Mouse (Mus musculus) heart, postnatal 10 days (tissue): ENCODE data around the gene Tmem231. TPM values are rescaled to one million over a fixed set of nuclear protein-coding genes. Genes with fewer than 3 reads are reported as not detected.

Experiments
- DNase-seq, 2 experiments: peaks; one replicate each; pipeline ENCODE4 v3.0.0; 2021
- intact Hi-C: fragments of 180-260 bp; cut with DNase I; formaldehyde crosslinking; loops from one replicate; pipeline ENCODE4 v1.15.1; 2025
- total RNA-seq, 2 experiments: library from RNA; stranded (reverse); gene quantifications; 2 replicates each; pipeline ENCODE4 v1.2.3; 2021

Gene Tmem231
- total RNA-seq: 1 to 10 TPM; 1.5 to 2.3 TPM

DNA sequence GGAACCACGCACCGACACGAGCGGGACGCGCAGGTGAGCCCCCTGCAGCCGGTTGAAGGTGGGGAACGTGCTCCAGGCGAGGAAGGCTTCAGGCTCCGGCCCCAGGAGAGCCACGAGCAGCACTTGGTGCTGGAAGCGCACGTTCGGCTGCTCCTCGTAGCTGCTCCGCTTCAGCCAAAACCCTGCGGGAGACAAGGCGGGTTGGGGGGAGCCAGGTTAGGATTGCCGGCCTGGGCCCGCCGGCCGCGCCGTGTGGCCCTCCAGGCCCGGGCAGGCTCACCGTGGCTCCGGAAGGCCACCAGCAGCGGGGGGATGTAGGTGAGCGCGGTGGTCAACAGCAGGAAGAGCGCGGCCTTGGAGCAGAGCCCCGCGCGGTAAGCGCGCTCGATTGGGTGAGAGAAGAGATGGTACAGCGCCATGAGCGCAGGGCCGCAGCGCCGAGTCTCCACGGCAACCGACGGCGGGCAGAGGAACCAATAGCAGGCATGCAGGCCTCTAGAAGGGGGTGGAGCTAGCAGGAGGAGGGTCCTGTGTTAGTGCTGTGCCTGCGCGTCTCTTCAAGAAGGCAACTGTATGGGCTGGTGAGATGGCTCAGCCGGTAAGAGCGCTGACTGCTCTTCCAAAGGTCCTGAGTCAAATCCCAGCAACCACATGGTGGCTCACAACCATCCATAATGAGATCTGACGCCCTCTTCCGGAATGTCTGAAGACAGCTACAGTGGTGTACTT lies at the start of gene Tmem231:
Gene Tmem231, minus strand, starts transcription at position 534 of the 729 bp plus-strand sequence.
- intact Hi-C loops: loop anchor here (5.0 kb wide), 1 partner anchor 54 kb away; no protein-coding TSS in a partner anchor

DNA sequence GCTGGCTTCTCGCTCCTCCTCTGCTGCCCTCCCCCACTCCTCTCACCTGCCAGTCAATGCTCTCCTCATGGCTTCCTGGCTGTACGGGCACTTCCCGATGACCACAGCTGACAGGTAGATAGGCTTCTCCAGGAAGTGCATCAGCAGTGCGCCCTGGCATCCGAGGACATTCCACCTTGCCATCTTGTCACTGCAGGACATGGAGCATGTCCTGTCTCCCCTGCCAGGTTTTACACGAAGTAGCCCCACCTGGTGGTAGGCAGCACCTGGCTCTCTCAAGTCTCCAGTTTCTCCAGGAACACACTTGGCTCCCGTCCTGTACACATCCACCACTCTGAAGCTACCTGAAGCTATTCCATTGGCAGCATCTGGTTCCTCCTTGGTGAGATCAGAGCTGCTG lies 48.4 kb upstream of the Tmem231 start:
- intact Hi-C loops: no loop called here
- no peak for DNase-seq

More for the DNA sequence above, at the start of gene Tmem231:
- DNase-seq: peak; percentile 90 to 92

DNA sequence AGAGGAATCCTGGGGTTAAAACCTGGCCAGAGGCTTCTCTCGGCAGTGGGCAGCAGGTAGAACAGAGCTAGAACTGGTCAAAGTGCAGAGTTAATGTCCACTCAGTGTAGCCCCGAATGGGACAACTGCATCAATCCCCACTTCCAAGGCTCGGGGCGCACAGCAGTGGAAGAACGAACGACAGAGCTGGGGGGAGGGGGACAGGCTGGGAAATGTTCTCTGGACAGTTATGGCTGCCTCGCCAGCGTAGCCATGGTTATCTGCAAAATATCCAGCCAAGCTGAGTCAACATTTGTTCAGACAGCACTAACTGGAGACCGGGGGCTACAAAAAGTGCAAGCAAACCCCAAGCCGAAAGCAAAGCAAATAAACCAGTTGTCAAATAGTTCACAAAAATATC lies 44.5 kb upstream of the Tmem231 start:
- DNase-seq: peak in 1 of 2 experiments; percentile 42
- intact Hi-C loops: no loop called here

DNA sequence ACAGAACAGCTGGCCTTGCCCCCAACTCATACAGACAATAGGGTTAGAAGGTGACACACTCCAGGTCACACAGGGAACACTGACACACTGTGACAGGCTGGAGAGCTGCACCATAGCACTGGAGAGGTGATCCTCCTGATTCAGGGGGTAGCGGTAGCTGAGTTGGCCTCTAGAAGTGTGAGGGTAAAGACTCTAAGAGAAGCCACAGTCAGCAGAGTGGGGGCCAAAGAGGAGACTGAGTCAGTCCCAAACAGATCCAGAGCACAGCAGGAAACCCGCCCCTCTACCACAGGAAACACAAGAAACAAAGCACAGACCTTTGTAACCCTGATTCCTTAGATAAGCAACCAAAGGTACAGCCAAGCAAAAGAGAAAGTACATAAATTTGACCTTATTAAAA lies 42.6 kb upstream of the Tmem231 start:
- intact Hi-C loops: no loop called here

DNA sequence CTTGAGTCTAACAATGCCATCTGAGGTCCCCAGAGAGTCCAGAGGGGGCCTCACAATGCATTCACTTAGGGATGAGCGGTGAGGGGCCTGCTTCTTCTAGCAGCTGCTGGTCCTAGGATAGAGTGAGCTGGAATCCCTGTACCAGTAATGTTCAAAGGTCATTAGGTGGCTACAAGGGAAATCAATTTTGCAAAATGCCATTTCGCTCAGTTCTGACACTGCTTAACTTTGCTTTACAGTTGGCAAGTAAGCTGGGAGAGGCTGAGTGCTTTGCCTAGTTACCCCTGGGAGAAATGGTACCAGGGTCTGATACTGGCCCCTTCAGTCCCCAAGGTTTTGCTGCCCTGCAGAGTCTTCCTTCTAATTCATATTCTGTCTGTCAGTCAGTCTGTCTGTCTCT lies 42.0 kb upstream of the Tmem231 start:
- DNase-seq: no peak
- intact Hi-C loops: no loop called here

More for the DNA sequence above, 42.6 kb upstream of the Tmem231 start:
- DNase-seq: no peak

DNA sequence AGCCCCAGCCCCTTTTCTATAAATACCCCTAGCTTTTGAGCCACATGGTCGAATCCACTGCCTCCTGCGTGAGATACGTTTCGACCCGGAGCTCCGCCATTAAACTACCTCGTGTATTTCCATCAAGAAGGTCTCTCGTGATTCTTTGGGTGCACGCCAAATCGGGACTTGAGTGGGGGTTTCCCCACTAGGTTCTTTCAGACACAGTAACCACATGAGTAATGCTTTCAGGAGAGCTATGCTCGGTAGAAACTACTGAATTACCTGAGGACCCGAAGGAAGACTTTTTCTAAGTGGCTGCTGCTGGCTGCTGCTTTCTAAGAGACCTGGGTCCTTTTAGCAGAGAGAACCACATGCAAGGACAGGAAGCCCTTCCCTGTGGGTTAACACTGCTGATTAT lies 40.5 kb upstream of the Tmem231 start:
- intact Hi-C loops: no loop called here
- DNase-seq: no peak

DNA sequence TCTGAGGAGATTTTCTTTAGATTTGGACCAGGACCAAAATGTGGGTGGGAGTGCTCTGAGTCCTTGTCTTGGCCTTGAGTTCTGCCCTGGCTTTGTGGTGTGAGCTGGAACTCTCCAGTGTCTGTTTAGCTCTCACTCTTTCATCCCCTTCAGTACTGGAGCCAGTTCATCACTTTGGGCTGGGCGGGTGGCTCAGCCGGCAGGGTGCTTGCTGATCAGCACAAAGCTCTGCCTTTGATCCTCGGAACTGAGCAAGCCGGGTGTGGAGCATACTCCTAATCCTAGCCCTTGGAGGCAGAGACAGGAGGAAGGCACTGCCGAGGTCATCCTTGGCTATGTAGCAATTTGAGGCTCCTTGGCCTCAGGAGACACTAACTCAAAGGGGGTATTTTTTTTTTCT lies 35.3 kb upstream of the Tmem231 start:
- DNase-seq: no peak
- intact Hi-C loops: no loop called here

DNA sequence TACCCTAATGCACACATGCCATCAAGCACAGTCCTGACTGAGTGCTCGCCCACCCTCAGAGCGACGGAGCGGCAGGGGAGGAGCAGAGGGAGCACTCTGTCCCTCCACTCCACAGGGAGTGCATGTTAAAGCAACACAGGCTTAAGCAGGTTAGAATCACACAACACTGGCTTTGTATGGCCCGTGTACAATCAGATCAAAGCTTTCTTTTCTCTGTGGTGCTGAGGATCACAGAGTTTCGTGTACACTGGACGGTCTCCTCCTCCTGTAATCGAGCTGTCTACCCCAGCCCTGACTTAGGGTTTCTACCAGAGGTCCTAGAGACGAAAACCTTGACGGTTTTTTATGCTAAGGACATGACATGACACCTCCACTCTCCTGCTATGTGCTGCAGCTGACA lies 34.9 kb upstream of the Tmem231 start:
- no peak for DNase-seq
- intact Hi-C loops: no loop called here

DNA sequence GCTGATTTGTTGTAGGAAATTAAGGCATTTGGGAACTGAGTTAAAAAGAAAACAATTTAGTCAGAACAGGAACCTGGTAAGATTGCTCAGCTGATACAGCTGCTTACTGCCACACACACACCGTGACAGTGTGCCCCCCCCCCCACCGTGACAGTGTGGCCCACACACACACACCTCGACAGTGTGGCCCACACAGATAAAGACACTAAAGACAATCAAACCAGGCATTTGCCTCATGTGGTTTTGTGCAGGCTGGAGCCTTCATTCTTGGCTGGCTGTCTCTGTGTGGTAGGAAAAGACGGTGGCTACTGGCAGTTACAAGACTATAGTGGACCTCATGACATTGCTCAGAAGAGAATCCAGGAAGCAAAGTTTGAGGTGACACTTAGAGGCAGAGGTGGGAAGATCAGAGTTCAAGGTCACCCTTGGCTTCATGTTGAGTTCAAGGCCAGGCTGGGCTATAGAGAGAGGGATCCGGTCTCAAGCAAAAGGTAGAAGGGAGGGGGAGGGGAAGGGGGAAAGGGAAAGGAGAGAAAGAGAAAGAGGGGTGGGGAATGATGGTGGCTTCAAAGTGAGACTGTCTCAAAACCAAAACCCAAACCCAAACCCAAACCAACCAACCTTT lies 33.7 kb upstream of the Tmem231 start:
- no peak for DNase-seq
- intact Hi-C loops: no loop called here

DNA sequence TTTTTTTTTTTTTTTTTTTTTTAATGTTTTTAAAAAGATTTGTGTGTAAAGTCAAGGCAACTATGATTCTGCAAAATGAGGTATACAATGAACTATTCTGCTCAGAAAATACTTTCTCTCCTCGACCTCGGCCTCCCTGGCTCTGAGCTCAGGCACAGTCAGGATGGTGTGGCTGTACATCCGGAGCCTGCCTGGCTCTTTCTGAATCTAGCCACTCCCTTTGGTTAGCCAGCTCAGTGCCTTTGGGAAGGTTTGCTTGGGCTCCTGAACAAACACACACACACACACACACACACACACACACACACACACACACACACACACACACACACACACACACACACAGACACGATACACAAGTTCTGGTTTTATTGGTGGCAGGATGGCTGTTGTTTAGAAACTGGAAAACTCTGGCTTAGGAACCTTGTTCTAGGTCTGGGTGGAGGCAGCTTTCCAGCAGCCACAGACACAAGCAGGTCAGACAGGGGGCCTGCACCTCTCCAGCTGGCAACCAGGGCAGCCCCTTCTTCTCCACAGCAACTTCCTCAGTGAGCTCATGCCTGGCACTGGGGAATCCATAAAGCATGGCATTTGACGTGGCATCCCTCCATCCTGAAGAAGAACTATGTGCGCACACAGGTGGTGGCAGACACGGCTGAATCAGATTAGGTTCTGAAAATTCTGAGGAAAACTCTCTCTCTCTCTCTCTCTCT lies 31.3 kb upstream of the Tmem231 start:
- no peak for DNase-seq
- intact Hi-C loops: no loop called here

DNA sequence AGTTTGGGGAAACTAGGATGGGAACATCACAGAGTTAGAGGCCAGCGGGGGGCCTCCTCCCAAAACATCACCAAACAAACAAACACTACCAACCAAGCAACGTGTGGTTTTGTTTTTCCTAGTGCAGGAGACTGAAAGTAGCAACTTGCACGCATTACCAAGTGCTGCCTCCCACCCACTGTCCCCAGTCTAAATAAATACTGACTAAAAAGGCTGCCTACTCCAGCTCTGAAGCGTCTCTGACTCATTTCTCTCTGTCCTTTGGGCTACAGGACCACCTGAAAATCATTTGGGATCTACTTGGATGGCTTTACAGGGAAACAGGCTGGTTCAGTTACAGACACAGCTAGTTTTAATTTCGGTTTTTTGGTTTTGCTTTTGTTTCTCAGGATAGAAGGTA lies 30.7 kb upstream of the Tmem231 start:
- intact Hi-C loops: no loop called here
- DNase-seq: no peak

DNA sequence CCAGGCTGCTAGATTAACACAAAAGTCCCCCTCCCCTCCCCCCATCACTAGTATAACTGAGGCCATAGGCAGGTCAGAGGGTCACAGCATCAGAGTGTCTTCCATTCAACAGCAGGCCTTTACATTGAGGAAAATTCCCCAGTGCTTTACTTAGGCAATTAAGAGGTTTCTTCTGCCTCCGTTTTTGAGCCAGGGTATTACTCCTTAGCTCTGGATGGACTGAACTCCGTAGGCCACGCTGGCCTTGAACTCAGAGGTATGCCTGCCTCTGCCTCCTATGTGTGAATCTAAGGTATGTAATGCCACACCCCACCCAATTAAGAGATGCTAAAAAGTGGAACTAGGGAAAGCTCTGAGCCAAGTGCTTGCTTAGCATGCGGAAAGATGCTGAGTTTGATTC lies 29.9 kb upstream of the Tmem231 start:
- no peak for DNase-seq
- intact Hi-C loops: no loop called here

DNA sequence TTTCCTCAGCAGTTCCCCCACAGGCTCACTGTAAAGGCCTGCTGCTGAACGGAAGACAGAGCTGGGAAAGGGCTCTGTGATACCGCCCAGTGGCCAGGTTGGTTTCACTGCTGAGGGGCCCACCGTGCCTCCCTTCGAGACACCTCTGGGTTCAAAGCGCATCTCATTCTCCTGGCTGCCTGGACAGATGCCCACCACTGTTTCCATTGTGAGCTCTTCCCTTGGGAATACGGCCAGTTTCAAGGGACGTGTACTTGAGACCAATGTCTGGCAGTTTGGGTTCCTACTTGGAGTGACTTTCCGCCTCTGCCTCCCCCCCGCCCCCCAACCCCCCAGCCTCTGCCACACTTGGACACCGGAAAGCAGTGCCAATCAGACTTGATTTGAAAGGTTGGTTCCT lies 29.4 kb upstream of the Tmem231 start:
- no peak for DNase-seq
- intact Hi-C loops: no loop called here

DNA sequence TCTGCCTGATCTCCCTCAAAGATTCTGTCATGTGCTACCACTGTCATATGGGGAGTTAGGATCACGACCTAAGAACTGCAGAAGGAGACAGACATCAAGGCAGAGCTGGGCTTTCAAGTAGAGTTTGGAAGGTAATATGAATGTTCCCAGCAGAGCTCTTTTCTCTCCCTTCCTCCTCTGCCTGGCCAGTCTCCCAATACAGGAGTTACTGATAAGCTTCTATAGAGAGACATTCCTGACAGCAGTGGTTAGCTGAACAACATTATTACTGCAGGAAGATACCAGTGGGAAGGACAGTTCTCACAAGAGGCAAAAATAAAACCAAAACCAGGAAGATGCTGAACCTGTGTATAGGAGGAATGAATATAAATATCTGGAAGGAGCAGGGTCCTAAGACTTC lies 28.9 kb upstream of the Tmem231 start:
- intact Hi-C loops: no loop called here
- peak in 1 of 2 experiments; percentile 22 for DNase-seq

DNA sequence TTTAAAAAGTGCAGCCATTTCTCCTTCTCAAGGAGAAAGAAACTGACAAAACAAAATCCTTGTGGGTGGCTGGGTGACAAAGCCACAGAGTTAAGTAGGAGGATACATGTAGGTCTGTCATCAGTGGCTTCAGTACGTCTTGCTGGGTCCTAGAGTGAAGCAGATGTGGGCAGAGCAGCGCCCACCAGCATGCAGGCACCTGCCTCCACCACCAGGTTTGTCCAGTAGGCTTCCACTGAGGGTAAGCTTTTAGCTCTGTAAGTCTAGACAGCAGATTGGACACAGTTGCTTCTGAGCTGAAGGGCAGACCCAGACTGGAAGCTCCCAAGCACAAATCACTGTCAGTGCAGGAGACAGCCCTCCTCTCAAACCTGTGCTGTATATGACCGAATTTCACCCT lies 27.6 kb upstream of the Tmem231 start:
- DNase-seq: no peak
- intact Hi-C loops: no loop called here

DNA sequence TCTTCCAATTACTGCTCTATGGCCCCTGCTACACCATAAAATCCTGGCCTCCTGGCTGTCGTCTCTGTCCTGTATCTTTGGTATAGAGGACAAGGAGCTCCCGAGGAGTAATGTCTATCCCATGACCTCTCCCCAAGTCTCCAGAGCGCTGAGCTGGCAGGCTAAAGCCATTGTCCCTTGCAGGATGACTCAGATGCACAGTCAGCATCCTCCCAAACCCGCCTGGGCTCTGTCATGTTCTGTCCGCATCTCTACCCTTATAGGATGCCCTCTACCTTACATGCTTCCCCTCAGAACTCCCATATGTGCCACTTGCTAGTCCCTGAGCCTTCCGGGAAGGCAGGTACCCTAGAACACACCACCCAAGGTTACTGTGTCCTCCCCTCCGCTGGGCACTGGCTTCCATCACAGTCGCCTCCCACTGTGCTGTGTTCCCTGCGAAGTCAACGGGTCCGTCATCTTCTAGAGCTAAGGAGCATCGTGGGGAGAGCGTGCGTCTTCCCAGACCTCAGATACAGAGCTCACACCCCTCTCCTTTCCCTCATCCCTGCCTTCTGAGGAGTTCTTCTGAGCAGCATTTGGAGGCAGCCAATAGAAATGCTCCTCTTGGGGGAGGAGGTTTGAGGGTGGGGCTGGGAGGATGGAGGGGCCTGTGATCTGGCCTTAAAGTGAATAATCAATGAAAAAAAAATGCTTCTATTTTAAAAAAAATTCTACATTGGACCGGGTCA lies 27.1 kb upstream of the Tmem231 start:
- intact Hi-C loops: no loop called here
- DNase-seq: no peak

DNA sequence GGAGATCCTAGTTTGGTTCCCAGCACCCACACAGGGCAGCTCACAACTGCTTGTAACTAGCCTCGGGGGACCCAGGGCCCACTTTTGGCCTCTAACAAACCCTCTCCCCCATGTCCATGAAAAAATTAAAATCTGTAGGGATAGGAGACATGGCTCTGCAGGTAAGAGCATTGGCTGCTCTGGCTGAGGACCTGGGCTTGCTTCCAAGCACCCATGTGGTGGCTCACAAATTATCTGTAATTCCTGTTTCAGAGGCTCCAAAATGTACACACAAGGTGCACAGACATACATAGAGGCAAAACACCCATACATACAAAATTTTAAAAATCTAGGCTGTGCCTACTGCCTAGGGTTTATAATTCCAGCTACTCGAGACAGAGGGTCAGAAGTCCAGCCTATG lies 23.6 kb upstream of the Tmem231 start:
- intact Hi-C loops: no loop called here
- DNase-seq: no peak

DNA sequence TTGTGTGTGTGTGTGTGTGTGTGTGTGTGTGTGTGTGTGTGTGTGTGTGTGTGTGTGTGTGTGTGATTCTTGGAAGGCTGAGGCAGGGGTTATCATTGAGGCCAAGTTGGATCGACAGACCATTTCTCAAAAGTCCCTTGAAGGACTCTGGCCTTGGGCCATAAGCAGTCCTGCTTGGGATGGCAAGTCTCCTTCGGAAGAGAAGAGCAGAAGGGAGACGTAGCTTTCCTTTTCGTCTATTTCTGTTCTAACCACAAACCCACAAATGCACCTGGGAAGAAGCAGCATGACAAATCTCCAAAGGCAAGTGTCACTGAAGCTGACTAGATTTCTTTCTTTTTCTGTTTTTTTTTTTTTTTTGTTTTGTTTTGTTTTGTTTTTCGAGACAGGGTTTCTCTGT lies 22.2 kb upstream of the Tmem231 start:
- intact Hi-C loops: no loop called here

DNA sequence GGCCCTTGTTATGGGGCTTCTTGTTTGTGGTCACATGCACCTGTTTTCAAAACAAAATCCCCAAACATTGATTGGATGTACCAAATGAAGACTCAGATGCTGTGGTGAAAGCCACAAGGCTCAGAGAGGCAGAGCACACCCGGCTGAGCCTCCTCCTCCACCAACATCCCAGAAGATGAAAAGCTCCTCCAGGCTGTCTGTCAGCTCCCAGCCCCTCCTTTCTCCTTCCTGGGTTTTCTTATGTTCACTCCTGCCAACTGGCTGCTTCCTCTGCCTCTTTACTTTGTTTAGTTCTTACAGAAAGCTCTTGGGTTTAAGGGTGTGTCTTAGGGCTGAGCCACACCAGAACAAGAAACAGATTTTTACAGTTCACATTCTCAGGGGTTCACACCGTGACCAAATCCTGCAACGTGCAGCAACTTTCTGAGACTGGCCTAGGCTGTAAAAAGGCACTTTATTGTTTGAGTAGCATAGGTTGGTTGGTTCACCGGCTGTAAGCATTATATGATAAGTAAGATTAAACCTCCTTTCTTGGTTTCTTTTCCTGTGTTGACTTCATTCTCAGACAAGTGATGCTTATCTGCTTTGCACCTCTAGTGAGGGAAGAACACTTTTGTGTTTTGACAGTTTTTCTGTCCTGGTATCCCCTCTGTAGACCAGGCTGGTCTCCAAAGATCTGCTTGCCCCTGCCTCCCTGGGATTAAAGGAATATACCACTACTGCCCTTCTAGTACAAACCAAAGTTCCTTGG lies 21.3 kb upstream of the Tmem231 start:
- intact Hi-C loops: no loop called here
- no peak for DNase-seq

More for the DNA sequence above, 22.2 kb upstream of the Tmem231 start:
- no peak for DNase-seq

DNA sequence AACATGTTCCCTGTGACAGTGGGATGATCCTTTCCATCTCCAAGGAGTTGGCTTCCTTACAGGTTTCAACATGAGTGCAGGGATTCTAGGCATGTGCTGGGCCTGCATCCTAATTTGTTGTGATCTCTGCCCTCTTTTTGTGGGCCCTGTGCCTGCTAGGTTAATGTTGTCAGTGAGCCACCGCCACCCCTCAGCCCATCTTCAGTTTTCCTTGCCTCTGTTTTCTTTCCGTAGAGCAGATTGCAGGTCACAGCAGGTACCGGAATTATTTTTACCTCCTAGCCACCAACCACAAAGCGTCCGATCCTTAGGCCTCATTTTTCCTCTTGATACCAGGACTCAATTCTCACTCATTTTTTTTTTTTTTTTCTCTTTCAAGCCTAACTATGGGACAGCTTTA lies 18.3 kb upstream of the Tmem231 start:
- DNase-seq: no peak
- intact Hi-C loops: no loop called here

DNA sequence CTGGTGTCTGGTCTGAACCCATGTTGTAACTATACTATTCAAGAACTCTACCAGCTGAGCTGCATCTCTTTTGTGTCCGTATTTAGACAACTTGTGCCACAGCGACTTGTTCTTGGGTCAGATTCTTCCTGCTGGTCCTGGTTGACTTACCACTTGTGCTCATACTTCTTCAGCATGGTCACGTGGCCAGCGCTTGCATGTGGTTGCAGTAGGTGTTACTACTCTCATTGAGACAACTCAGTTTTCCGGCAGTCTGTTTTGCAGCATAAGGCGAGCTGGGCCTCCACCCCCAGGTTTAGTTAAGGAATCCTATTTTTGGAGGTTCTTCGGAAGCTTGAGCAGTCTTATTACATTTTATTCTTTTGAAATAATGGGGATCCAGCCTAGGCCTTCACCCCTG lies 17.6 kb upstream of the Tmem231 start:
- no peak for DNase-seq
- intact Hi-C loops: no loop called here
